Mouse (Mus musculus) adrenal gland (tissue): Measurements from ENCODE around the gene Srrm4.

Source experiments
- intact Hi-C: fragments of 180-260 bp; cut with DNase I; formaldehyde crosslinking; loops from one replicate; pipeline ENCODE4 v1.15.1; 2025
- long read RNA-seq, 2 experiments: library from polyadenylated mRNA; unstranded; transcript quantifications; one replicate each; pipeline ENCODE4 v2.0.0; 2020; ENCODE audit warnings: borderline replicate concordance in 1 of 2; ENCODE audit not compliant: insufficient replicate concordance in 1 of 2

The Srrm4 gene
- long read RNA-seq, experiment 1, partial matches to known transcripts: 0 of 1 reads
- long read RNA-seq, experiment 1, other reads (novel, unspliced or antisense): 1 of 1 reads
- long read RNA-seq, experiment 2, partial matches to known transcripts: 0 of 1 reads
- long read RNA-seq, experiment 2, other reads (novel, unspliced or antisense): 0 of 1 reads

- intact Hi-C loops: loop anchor here (5.0 to 10.0 kb wide), 2 partner anchors 49 to 197 kb away; no protein-coding TSS in a partner anchor
Measured at GRCm38 (mm10) chr5:116591346-116592048, at the start of gene Srrm4. Srrm4 (minus strand) TSS chr5:116591817.

GRCm38 (mm10) chr5:116592801-116593430, 1.3 kb upstream of the Srrm4 start:
- intact Hi-C loops: loop anchor here (5.0 to 10.0 kb wide), 2 partner anchors 51 to 198 kb away; no protein-coding TSS in a partner anchor

- intact Hi-C loops: loop anchor here (5.0 to 10.0 kb wide), 2 partner anchors 50 to 197 kb away; no protein-coding TSS in a partner anchor
Measured at GRCm38 (mm10) chr5:116592049-116592800, 608 bp upstream of the Srrm4 start.

GRCm38 (mm10) chr5:116590698-116591097, 919 bp downstream of the Srrm4 start:
- intact Hi-C loops: loop anchor here (5.0 to 10.0 kb wide), 2 partner anchors 48 to 196 kb away; no protein-coding TSS in a partner anchor

- intact Hi-C loops: loop anchor here (5.0 to 10.0 kb wide), 2 partner anchors 47 to 195 kb away; no protein-coding TSS in a partner anchor
Measured at GRCm38 (mm10) chr5:116589631-116590030, 2.0 kb downstream of the Srrm4 start.

GRCm38 (mm10) chr5:116588836-116589235, 2.8 kb downstream of the Srrm4 start:
- intact Hi-C loops: no loop called here

- intact Hi-C loops: no loop called here
Measured at GRCm38 (mm10) chr5:116579533-116579932, 12.1 kb downstream of the Srrm4 start.

- intact Hi-C loops: no loop called here
Measured at GRCm38 (mm10) chr5:116577082-116577481, 14.5 kb downstream of the Srrm4 start.

GRCm38 (mm10) chr5:116573307-116573706, 18.3 kb downstream of the Srrm4 start:
- intact Hi-C loops: no loop called here

GRCm38 (mm10) chr5:116571936-116572335, 19.7 kb downstream of the Srrm4 start:
- intact Hi-C loops: no loop called here

GRCm38 (mm10) chr5:116571232-116571861, 20.3 kb downstream of the Srrm4 start:
- intact Hi-C loops: no loop called here

GRCm38 (mm10) chr5:116570566-116570965, 21.1 kb downstream of the Srrm4 start:
- intact Hi-C loops: no loop called here

GRCm38 (mm10) chr5:116569629-116570028, 22.0 kb downstream of the Srrm4 start:
- intact Hi-C loops: no loop called here

- intact Hi-C loops: no loop called here
Measured at GRCm38 (mm10) chr5:116568050-116568449, 23.6 kb downstream of the Srrm4 start.

- intact Hi-C loops: no loop called here
Measured at GRCm38 (mm10) chr5:116567298-116567697, 24.3 kb downstream of the Srrm4 start.

- intact Hi-C loops: no loop called here
Measured at GRCm38 (mm10) chr5:116566385-116567045, 25.1 kb downstream of the Srrm4 start.

GRCm38 (mm10) chr5:116565573-116565972, 26.0 kb downstream of the Srrm4 start:
- intact Hi-C loops: no loop called here

GRCm38 (mm10) chr5:116564391-116564790, 27.2 kb downstream of the Srrm4 start:
- intact Hi-C loops: no loop called here

GRCm38 (mm10) chr5:116563713-116564112, 27.9 kb downstream of the Srrm4 start:
- intact Hi-C loops: no loop called here

- intact Hi-C loops: no loop called here
Measured at GRCm38 (mm10) chr5:116559091-116559490, 32.5 kb downstream of the Srrm4 start.
